Mouse (Mus musculus): ENCODE data around the gene 4933402J07Rik. TPM values are rescaled to one million over a fixed set of nuclear protein-coding genes. Genes with fewer than 3 reads are reported as not detected.

4933402J07Rik gene
- total and polyA plus RNA-seq, 2 experiments: not detected

DNA sequence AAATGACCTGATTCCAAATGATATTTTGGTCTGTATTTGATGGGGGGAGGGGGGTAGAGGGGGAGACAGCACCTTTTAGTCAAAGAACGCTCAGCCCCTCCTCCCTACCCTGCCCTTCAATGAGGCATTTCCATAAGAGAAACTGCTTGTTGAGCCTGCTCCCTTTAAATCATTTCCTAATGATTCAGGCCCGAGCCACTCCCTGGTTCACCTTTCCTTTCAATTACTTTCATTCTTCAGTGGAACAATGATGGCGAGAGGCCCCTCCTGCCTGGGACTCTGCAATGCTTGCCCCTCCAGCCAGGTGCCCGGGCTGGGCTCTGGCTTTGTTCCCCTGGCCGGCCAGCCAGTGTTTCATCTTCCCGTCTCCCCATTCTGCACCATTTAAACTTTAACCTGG is 66.0 kb downstream of the 4933402J07Rik start:
- DNase-seq (ENCODE audit: extremely low read depth, low read depth, low spot score): no peak
- Histone ChIP-seq H3K4me3 (ENCODE audit: insufficient read depth, low read depth, low read length) (no peak overlapping the region), H3K27me3 (ENCODE audit: control insufficient read depth, insufficient read depth, low read length) (no peaks in the 10 kb centered on the region), H3K4me1 (ENCODE audit: control insufficient read depth, insufficient read depth, low read length) (no peaks in the 10 kb centered on the region), H3K9ac (ENCODE audit: low read depth, low read length) (no peak overlapping the region), H3K79me2 (ENCODE audit: control insufficient read depth, insufficient read depth, low read length) (no peaks in the 10 kb centered on the region), H3K36me3 (ENCODE audit: control insufficient read depth, insufficient read depth, low read length) (no peaks in the 10 kb centered on the region), H3K27ac (replicated peaks; ENCODE audit: insufficient read depth, low read depth, low read length) (no peak overlapping the region)
- TF ChIP-seq CTCF (IDR thresholded peaks at IDR 0.05; ENCODE audit: low read depth, low read length) (no peak), POLR2A (IDR thresholded peaks at IDR 0.05; ENCODE audit: extremely low read depth, insufficient read depth, low read length) (no peak)
- WGBS: 33% methylated on average over 6 of the region's 6 CpGs

DNA sequence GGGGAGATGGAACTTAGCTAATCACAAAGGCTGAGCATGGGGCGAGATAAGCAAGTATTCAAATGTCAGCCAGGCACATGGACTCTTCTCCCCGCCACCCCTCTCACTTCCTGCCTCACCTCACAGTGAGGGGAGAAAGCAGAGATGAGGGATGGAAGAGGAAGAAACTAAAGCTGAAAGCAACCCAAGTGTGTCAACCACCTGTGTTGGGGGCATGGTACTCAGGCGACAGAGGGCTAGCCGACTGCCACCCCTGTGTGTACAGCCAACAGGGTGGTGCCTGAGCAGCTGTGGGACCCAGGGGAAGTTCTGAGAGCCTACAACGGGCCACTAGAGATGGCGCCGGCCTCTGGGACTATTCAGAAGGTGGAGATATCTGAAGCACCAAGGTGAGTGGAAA is 68.1 kb downstream of the 4933402J07Rik start:
- Histone ChIP-seq H3K27ac (replicated peaks; ENCODE audit: insufficient read depth, low read depth, low read length) (no peak overlapping the region), H3K9ac (ENCODE audit: low read depth, low read length) (no peak overlapping the region), H3K4me1 (ENCODE audit: control insufficient read depth, insufficient read depth, low read length) (no peaks in the 10 kb centered on the region), H3K27me3 (ENCODE audit: control insufficient read depth, insufficient read depth, low read length) (no peaks in the 10 kb centered on the region), H3K36me3 (ENCODE audit: control insufficient read depth, insufficient read depth, low read length) (no peaks in the 10 kb centered on the region), H3K79me2 (ENCODE audit: control insufficient read depth, insufficient read depth, low read length) (no peaks in the 10 kb centered on the region), H3K4me3 (ENCODE audit: insufficient read depth, low read depth, low read length) (no peak overlapping the region)
- DNase-seq (ENCODE audit: extremely low read depth, low read depth, low spot score): no peak
- TF ChIP-seq POLR2A (IDR thresholded peaks at IDR 0.05; ENCODE audit: extremely low read depth, insufficient read depth, low read length) (no peak), CTCF (IDR thresholded peaks at IDR 0.05; ENCODE audit: low read depth, low read length) (no peak)
- 82% methylated on average over 7 of the region's 7 CpGs for WGBS

DNA sequence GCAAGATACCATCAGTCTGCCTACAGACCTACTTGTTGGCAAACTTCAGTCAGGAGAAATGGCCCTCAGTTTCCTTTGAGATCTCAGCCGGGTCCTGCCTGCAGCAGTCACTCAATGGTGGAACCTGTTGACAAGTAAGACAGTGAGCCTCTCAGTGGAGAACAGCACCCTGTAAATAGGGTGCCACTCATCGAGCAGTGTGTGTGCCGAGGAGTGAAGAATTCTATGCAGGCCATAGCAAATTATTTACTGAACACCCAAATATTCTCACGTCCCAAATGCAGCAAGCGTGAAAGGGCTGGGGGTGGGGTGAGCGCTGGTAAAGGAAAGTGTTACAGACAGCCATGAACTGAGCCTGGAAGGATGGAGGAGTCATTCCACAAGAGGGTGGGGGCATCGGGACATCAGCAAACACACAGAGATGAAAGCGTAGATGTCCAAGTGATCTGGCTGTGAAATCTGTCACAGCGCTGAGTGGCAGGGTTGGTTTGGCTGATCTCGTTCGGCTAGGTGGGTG is 72.6 kb downstream of the 4933402J07Rik start:
- H3K9ac ChIP-seq (ENCODE audit: low read depth, low read length): no peak overlapping the region
- TF ChIP-seq POLR2A (IDR thresholded peaks at IDR 0.05; ENCODE audit: extremely low read depth, insufficient read depth, low read length) (no peak), CTCF (IDR thresholded peaks at IDR 0.05; ENCODE audit: low read depth, low read length) (no peak)
- H3K4me1 ChIP-seq (ENCODE audit: control insufficient read depth, insufficient read depth, low read length): no peaks in the 10 kb centered on the region
- H3K27me3 ChIP-seq (ENCODE audit: control insufficient read depth, insufficient read depth, low read length): no peaks in the 10 kb centered on the region
- H3K4me3 ChIP-seq (ENCODE audit: insufficient read depth, low read depth, low read length): no peak overlapping the region
- no peaks in the 10 kb centered on the region for H3K36me3 ChIP-seq (ENCODE audit: control insufficient read depth, insufficient read depth, low read length)
- H3K27ac ChIP-seq (replicated peaks; ENCODE audit: insufficient read depth, low read depth, low read length): no peak overlapping the region
- H3K79me2 ChIP-seq (ENCODE audit: control insufficient read depth, insufficient read depth, low read length): no peaks in the 10 kb centered on the region
- 53% methylated on average over 11 of the region's 11 CpGs for WGBS
- DNase-seq (ENCODE audit: extremely low read depth, low read depth, low spot score): no peak

Other genes with a start within 250 kb of the 4933402J07Rik start
- 0.07 TPM in 1 of 2 replicates, not detected in the other for gene Cbln1, start 91.2 kb upstream of the 4933402J07Rik start, total RNA-seq (2014; rRNA removed)
- not detected in 2 replicates for gene Cbln1, start 91.2 kb upstream of the 4933402J07Rik start, polyA plus RNA-seq (2012; rRNA removed)

All from liver, adult 2 months (tissue).